Mouse (Mus musculus): ENCODE results near the gene Prkar1a.

Gene Prkar1a

DNA sequence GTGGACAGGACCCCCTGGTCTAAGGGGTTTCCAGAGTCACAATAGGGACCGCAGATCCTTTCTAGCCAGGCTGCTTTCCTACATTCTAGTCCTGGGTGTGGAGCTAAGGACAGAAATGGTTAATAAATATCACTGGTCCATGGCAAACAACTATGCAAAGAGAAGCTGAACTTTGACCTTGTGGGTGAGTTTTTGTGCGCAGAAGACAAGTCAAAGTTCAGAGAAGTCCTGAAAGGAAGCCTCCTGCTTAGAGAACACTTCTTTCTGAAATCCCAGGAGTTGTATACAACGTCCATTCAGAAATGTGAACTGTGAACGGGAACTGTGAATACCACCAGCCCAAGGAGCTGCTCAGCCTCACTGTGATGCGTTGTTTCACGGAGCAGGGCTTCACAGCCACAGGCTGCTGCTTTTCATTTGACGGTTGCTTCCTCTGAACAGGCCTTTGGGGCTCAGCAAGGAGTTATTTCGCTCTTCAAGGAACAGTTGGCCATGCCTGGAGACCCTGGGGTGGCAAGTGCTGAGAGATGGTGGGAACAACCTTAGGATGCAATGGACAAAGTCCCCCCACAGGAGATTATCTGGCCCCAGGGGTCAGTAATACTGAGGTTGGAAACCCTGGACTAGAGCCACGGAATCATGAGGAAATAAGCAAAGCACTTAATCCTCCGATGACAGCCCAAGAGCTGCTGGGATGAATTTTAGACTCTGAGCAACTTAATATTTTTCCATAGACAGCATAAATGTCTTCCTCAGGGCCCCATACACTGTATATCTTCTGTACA, 53.0 kb downstream of the Prkar1a start:
- Histone ChIP-seq H3K36me3 (ENCODE audit: insufficient read depth, low read length) (no peaks in the 10 kb centered on the region), H3K27me3 (ENCODE audit: insufficient read depth, low read length) (peaks cover 3% of the 10 kb centered on the region; the same call in 1 of the 2 replicates), H3K4me3 (replicated peaks; ENCODE audit: low read length) (no peak overlapping the region), H3K9me3 (ENCODE audit: low read length) (no peaks in the 10 kb centered on the region; the same call in 1 of the 2 replicates), H3K4me1 (replicated peaks; ENCODE audit: low read depth, low read length) (peaks cover 6% of the 10 kb centered on the region; the same call in 1 of the 2 replicates)
- TF ChIP-seq CTCF (conservative IDR thresholded peaks at IDR 0.05; ENCODE audit: low read length) (no peak), NANOG (IDR thresholded peaks at IDR 0.05; ENCODE audit: borderline replicate concordance, low read length) (no peak), POU5F1 (IDR thresholded peaks at IDR 0.05; ENCODE audit: borderline replicate concordance, low read length) (no peak)

DNA sequence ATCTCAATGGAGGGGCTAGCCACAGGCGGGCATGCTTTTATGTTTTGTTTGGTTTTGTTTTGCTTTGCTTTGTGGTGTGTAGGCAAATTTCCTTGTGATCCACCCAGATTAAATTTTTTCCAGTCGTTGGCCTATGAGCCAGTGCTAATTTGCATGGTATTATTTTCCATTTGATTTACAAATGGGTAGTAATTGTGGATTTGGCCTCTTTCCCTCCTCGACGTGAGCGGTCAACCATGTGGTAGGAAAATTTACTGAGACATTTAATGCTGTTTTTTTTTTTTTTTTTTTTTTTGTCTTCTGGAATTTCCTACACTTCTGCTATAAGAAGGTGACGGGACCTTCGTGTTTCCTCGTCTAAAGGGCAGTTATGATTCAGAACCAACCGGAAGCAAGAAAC, 54.6 kb downstream of the Prkar1a start:
- Histone ChIP-seq H3K36me3 (ENCODE audit: insufficient read depth, low read length) (no peaks in the 10 kb centered on the region), H3K4me3 (replicated peaks; ENCODE audit: low read length) (no peak overlapping the region), H3K27me3 (ENCODE audit: insufficient read depth, low read length) (no peaks in the 10 kb centered on the region; the same call in 1 of the 2 replicates), H3K4me1 (replicated peaks; ENCODE audit: low read depth, low read length) (0 out of 2 replicates have a peak, but pooled peaks cover 6% of the 10 kb centered on the region), H3K9me3 (ENCODE audit: low read length) (no peaks in the 10 kb centered on the region; the same call in 1 of the 2 replicates)
- TF ChIP-seq NANOG (IDR thresholded peaks at IDR 0.05; ENCODE audit: borderline replicate concordance, low read length) = no peak
- no peak for TF ChIP-seq CTCF (conservative IDR thresholded peaks at IDR 0.05; ENCODE audit: low read length)
- no peak for TF ChIP-seq POU5F1 (IDR thresholded peaks at IDR 0.05; ENCODE audit: borderline replicate concordance, low read length)

DNA sequence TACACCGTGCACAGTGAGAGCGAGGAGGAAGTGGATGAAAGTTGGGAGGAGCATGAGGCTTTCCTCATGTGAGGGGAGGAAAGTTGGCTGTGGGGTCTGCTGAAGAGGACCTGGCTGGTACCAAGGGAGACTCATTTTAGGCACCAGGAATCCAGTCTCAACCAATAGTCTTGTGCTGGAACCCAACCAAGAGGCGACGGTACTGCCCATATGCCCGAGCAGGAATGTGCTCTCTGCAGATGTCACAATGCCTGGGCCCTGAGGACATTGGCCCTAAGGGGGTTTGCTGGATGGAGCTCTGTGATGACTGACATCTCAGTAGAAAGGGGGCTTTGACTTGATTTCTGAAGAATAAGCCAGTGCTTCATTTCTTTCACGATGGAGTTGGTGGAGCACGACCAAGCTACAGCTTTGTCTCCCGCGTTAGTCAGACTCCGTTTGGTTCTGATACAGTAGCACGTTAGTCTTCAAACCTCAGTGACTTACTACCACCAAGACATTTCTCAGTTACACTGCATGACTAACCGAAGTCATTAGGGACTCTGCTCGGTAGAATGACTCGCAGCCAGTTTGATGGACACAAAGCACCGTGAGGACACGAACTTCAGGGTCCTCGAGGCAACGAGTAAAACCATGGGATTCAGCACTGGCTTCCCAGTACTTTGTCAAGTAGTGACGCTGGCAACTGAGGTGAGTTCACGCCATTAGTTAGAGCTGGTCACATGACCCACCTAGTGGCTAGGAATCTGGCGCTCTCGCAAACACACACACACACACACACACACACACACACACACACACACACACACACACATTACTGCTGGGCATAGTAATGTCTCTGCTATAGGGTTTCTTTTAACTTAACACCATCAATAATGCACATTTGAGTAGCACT, 55.4 kb downstream of the Prkar1a start:
- no peaks in the 10 kb centered on the region for H3K36me3 ChIP-seq (ENCODE audit: insufficient read depth, low read length)
- H3K4me3 ChIP-seq (replicated peaks; ENCODE audit: low read length) = no peak overlapping the region
- no peaks in the 10 kb centered on the region; the same call in 1 of the 2 replicates for H3K9me3 ChIP-seq (ENCODE audit: low read length)
- TF ChIP-seq CTCF (conservative IDR thresholded peaks at IDR 0.05; ENCODE audit: low read length) (no peak), POU5F1 (IDR thresholded peaks at IDR 0.05; ENCODE audit: borderline replicate concordance, low read length) (no peak)
- H3K4me1 ChIP-seq (replicated peaks; ENCODE audit: low read depth, low read length) = 0 out of 2 replicates have a peak, but pooled peaks cover 6% of the 10 kb centered on the region
- no peaks in the 10 kb centered on the region; the same call in 1 of the 2 replicates for H3K27me3 ChIP-seq (ENCODE audit: insufficient read depth, low read length)

DNA sequence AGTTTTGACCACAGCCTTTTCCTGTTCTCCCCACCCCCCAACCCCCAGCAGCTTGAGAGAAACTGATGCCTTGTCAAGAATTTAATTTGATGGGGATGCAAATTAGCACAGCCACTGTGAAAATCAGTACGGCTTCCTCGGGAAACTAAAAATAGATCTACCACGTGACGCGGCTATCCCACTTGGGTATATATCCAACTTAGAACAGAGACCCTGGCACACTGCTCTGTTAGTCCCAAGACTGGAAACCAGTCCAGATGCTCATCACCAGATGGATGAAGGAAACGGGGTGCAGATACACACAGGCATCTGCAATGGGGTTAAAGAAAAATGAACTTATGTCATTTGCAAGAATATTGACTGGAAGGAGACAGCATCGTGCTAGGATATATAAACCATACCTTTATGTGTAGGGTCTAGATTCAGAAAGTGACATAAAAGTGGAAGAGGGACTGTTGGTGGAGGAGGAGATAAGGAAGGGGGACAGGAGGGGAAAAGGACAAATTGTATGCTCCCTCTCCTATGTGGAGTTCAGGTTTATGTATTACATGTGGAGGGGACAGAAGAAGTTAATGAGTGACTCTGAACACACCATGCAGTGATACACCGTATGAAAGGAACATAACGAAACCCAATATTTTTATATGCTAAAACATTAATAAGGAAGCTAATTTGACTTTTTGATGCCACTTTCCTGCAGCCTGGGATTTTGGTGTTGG, 56.3 kb downstream of the Prkar1a start:
- Histone ChIP-seq H3K36me3 (ENCODE audit: insufficient read depth, low read length) (no peaks in the 10 kb centered on the region), H3K27me3 (ENCODE audit: insufficient read depth, low read length) (no peaks in the 10 kb centered on the region; the same call in 1 of the 2 replicates), H3K9me3 (ENCODE audit: low read length) (no peaks in the 10 kb centered on the region), H3K4me1 (replicated peaks; ENCODE audit: low read depth, low read length) (0 out of 2 replicates have a peak, but pooled peaks cover 6% of the 10 kb centered on the region), H3K4me3 (replicated peaks; ENCODE audit: low read length) (no peak overlapping the region)
- TF ChIP-seq NANOG (IDR thresholded peaks at IDR 0.05; ENCODE audit: borderline replicate concordance, low read length) (no peak), CTCF (conservative IDR thresholded peaks at IDR 0.05; ENCODE audit: low read length) (no peak), POU5F1 (IDR thresholded peaks at IDR 0.05; ENCODE audit: borderline replicate concordance, low read length) (no peak)

DNA sequence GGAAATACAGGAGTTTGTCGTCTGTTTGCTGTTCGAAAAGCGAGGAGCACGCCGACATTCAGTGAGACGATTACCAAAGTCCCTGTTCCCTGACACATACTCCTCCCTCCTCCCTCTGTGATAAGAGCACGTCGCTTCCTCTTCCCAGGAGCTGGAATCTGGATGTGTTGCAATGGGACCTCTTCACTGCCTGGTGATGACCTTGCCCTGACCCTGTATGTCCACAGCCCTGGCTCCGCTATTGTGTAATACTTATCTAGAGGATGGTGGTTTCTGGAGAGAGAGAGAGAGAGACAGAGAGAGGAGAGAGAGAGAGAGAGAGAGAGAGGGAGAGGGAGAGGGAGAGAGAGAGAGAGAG, 56.8 kb downstream of the Prkar1a start:
- Histone ChIP-seq H3K27me3 (ENCODE audit: insufficient read depth, low read length) (no peaks in the 10 kb centered on the region; the same call in 1 of the 2 replicates), H3K36me3 (ENCODE audit: insufficient read depth, low read length) (no peaks in the 10 kb centered on the region), H3K9me3 (ENCODE audit: low read length) (no peaks in the 10 kb centered on the region), H3K4me3 (replicated peaks; ENCODE audit: low read length) (no peak overlapping the region), H3K4me1 (replicated peaks; ENCODE audit: low read depth, low read length) (0 out of 2 replicates have a peak, but pooled peaks cover 6% of the 10 kb centered on the region)
- no peak for TF ChIP-seq POU5F1 (IDR thresholded peaks at IDR 0.05; ENCODE audit: borderline replicate concordance, low read length)
- TF ChIP-seq CTCF (conservative IDR thresholded peaks at IDR 0.05; ENCODE audit: low read length) = no peak
- TF ChIP-seq NANOG (IDR thresholded peaks at IDR 0.05; ENCODE audit: borderline replicate concordance, low read length) = no peak

DNA sequence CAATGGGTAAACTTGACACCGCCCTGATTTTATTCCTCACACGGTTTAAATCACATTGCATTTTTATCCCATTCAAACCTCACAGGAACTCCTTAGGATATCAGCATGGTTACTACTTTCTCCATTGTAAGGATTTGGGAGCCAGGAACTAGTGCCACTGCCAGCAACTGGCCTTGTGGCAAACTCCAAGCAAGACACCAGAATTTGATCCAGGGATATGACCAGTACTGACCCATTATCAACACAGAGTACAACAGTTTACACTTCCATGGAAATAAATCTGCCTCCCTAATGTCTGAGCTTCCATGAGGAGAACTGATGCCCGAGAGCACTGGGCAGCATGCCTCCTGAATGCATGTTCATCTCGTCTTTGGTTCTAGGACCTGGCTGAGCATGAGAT, 57.4 kb downstream of the Prkar1a start:
- Histone ChIP-seq H3K36me3 (ENCODE audit: insufficient read depth, low read length) (no peaks in the 10 kb centered on the region), H3K9me3 (ENCODE audit: low read length) (no peaks in the 10 kb centered on the region), H3K4me3 (replicated peaks; ENCODE audit: low read length) (no peak overlapping the region), H3K4me1 (replicated peaks; ENCODE audit: low read depth, low read length) (0 out of 2 replicates have a peak, but pooled peaks cover 6% of the 10 kb centered on the region), H3K27me3 (ENCODE audit: insufficient read depth, low read length) (no peaks in the 10 kb centered on the region; the same call in 1 of the 2 replicates)
- TF ChIP-seq POU5F1 (IDR thresholded peaks at IDR 0.05; ENCODE audit: borderline replicate concordance, low read length) (no peak), NANOG (IDR thresholded peaks at IDR 0.05; ENCODE audit: borderline replicate concordance, low read length) (no peak), CTCF (conservative IDR thresholded peaks at IDR 0.05; ENCODE audit: low read length) (no peak)

DNA sequence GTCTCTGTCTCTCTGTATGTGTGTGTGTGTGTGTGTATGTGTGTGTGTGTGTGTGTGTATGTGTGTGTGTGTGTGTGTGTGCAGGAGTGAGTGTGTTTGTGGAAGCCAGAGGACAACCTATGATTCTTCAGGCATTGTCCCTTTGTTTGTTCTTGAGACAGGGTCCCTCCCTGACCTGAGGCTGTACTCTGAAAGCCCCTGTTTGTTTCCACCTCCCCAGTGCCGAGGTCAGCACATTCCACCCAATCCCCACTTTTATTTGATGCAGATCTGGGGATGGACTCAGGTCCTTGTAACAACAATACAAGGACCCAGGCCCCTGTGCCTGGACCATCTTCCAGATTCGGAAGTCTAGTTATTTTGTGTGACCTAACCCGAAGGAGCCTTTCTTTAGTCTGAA, 58.2 kb downstream of the Prkar1a start:
- no peaks in the 10 kb centered on the region for H3K9me3 ChIP-seq (ENCODE audit: low read length)
- 0 out of 2 replicates have a peak, but pooled peaks cover 10% of the 10 kb centered on the region for H3K4me1 ChIP-seq (replicated peaks; ENCODE audit: low read depth, low read length)
- H3K4me3 ChIP-seq (replicated peaks; ENCODE audit: low read length) = no peak overlapping the region
- TF ChIP-seq POU5F1 (IDR thresholded peaks at IDR 0.05; ENCODE audit: borderline replicate concordance, low read length) (no peak), CTCF (conservative IDR thresholded peaks at IDR 0.05; ENCODE audit: low read length) (no peak)
- no peaks in the 10 kb centered on the region for H3K36me3 ChIP-seq (ENCODE audit: insufficient read depth, low read length)
- H3K27me3 ChIP-seq (ENCODE audit: insufficient read depth, low read length) = no peaks in the 10 kb centered on the region; the same call in 1 of the 2 replicates

All from E14TG2a.4 (cell line).